Mouse (Mus musculus): ENCODE data around the gene Svs2. TPM values are rescaled to one million over a fixed set of nuclear protein-coding genes. Genes with fewer than 3 reads are reported as not detected.
A peak's percentile ranks its signal among the peaks of the same experiment; 100 is the strongest.
"Not testable (repeated sequence)": the region's sequence is repeated elsewhere in the genome, so short reads cannot be mapped to it uniquely, and the experiment has no call there.

Gene Svs2
- polyA plus RNA-seq, 1 experiment from 2014 or later, result not detected

DNA sequence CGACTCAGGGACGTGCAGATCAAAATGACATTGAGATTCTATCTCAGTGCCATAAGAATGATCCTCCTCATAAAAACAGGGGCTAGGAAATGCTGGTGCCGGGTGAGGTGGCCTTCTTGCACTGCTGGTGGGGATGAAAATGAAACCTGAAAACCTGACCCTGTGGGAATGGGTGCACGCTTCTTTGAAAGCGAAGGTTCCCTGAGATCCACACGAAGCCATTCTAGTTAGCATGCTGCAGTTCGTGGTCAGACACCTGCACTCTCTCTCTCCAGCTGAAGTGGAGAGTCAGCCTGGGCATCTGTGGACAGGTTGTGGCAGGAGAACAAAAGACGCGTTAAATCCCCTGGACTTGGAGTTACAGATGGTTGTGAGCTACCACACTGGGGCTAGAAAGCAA is 19.0 kb downstream of the Svs2 start:
- Histone ChIP-seq H3K9me3 (replicated peaks; ENCODE audit: low read length) (no peaks in the 10 kb centered on the region), H3K9ac (ENCODE audit: low read depth, low read length) (no peak overlapping the region), H3K27ac (no peak overlapping the region), H3K4me3 (replicated peaks; ENCODE audit: low read depth, low read length) (no peak overlapping the region), H3K27me3 (ENCODE audit: insufficient read depth, low read length) (no peaks in the 10 kb centered on the region), H3K4me2 (ENCODE audit: low read length) (0 out of 2 replicates have a peak overlapping the region, but pooled peaks have one; percentile 1), H3K4me1 (replicated peaks; ENCODE audit: insufficient read depth, low read length) (no peaks in the 10 kb centered on the region), H3K36me3 (ENCODE audit: insufficient read depth, low read length) (no peaks in the 10 kb centered on the region)
- no peak for ATAC-seq (replicated peaks; ENCODE audit: low FRiP score, low read depth)
- WGBS, result 81% methylated on average over 9 of the region's 9 CpGs
- no peak for TF ChIP-seq CTCF (IDR thresholded peaks at IDR 0.05; ENCODE audit: low read depth)
- no peak for DNase-seq (ENCODE audit: low spot score)

DNA sequence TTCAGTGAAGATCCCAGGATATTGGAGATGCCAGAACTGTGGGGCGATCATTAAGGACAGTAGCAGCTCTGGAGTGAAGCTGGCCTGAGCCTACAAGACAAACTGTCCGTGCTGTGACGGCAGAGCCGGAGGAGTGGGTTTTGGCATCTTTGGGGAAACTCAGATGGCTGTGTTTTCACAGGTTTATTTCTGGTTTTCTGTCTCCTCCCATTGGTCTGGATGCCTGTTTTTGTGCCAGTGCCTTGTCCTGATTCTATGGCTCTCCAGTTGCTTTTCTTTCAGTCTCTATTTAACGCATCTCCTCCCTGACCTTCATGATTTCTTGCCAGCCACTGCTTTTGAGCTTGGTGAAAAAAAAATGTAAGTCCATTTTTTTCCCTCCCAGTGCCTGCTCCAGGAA is 25.6 kb downstream of the Svs2 start:
- no peak for TF ChIP-seq CTCF (IDR thresholded peaks at IDR 0.05; ENCODE audit: low read depth)

GRCm38 (mm10) chr2:164210892-164211291 is 27.4 kb downstream of the Svs2 start:
- Histone ChIP-seq H3K4me1 (replicated peaks; ENCODE audit: insufficient read depth, low read length) (no peaks in the 10 kb centered on the region), H3K4me2 (ENCODE audit: low read length) (no peak overlapping the region), H3K4me3 (replicated peaks; ENCODE audit: low read depth, low read length) (no peak overlapping the region), H3K36me3 (ENCODE audit: insufficient read depth, low read length) (no peaks in the 10 kb centered on the region), H3K27me3 (ENCODE audit: insufficient read depth, low read length) (no peaks in the 10 kb centered on the region), H3K9ac (ENCODE audit: low read depth, low read length) (no peak overlapping the region), H3K9me3 (replicated peaks; ENCODE audit: low read length) (no peaks in the 10 kb centered on the region), H3K27ac (no peak overlapping the region)
- no peak for TF ChIP-seq CTCF (IDR thresholded peaks at IDR 0.05; ENCODE audit: low read depth)
- WGBS, result 89% methylated on average over 4 of the region's 4 CpGs
- ATAC-seq (replicated peaks; ENCODE audit: low FRiP score, low read depth) (no peak), DNase-seq (ENCODE audit: low spot score) (no peak)

More for the DNA sequence above, 25.6 kb downstream of the Svs2 start:
- Histone ChIP-seq H3K27ac (no peak overlapping the region), H3K27me3 (ENCODE audit: insufficient read depth, low read length) (no peaks in the 10 kb centered on the region), H3K4me2 (ENCODE audit: low read length) (no peak overlapping the region), H3K36me3 (ENCODE audit: insufficient read depth, low read length) (no peaks in the 10 kb centered on the region), H3K4me1 (replicated peaks; ENCODE audit: insufficient read depth, low read length) (no peaks in the 10 kb centered on the region), H3K9ac (ENCODE audit: low read depth, low read length) (no peak overlapping the region), H3K4me3 (replicated peaks; ENCODE audit: low read depth, low read length) (no peak overlapping the region), H3K9me3 (replicated peaks; ENCODE audit: low read length) (no peaks in the 10 kb centered on the region)
- 72% methylated on average over 5 of the region's 5 CpGs for WGBS
- DNase-seq (ENCODE audit: low spot score), result no peak
- no peak for ATAC-seq (replicated peaks; ENCODE audit: low FRiP score, low read depth)

- no peaks in the 10 kb centered on the region for H3K36me3 ChIP-seq (ENCODE audit: insufficient read depth, low read length)
- WGBS, result 63% methylated on average over 4 of the region's 4 CpGs
- TF ChIP-seq CTCF (IDR thresholded peaks at IDR 0.05; ENCODE audit: low read depth), result no peak
- H3K9me3 ChIP-seq (replicated peaks; ENCODE audit: low read length), result no peaks in the 10 kb centered on the region
- DNase-seq (ENCODE audit: low spot score) (no peak), ATAC-seq (replicated peaks; ENCODE audit: low FRiP score, low read depth) (no peak)
- no peaks in the 10 kb centered on the region for H3K4me1 ChIP-seq (replicated peaks; ENCODE audit: insufficient read depth, low read length)
- no peak overlapping the region for H3K4me3 ChIP-seq (replicated peaks; ENCODE audit: low read depth, low read length)
- H3K27ac ChIP-seq, result no peak overlapping the region
- H3K9ac ChIP-seq (ENCODE audit: low read depth, low read length), result no peak overlapping the region
- H3K27me3 ChIP-seq (ENCODE audit: insufficient read depth, low read length), result no peaks in the 10 kb centered on the region
- H3K4me2 ChIP-seq (ENCODE audit: low read length), result no peak overlapping the region
Observed at GRCm38 (mm10) chr2:164206676-164207075, 31.6 kb downstream of the Svs2 start.

DNA sequence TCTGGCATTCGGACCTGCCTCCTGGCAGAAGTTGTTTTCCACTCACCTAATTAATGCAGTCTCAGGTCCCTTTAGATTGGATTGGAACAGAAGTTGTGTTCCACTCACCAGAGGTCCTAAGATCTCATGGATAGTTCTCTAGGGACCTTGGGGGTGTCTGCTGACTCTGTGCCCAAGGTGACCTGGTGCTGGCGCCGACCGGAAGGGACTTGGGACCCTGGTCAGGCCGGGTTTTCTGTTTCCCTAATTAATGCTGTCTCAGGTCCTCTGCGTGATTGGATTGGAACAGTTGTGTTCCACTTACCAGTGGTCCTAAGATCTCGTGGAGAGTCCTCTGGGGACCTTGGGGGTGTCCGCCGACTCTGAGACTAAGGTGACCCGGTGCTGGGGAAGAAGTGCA is 32.3 kb downstream of the Svs2 start:
- not testable (repeated sequence) for ATAC-seq (replicated peaks; ENCODE audit: low FRiP score, low read depth); H3K4me1 ChIP-seq (replicated peaks; ENCODE audit: insufficient read depth, low read length); H3K27ac ChIP-seq; H3K36me3 ChIP-seq (ENCODE audit: insufficient read depth, low read length); H3K27me3 ChIP-seq (ENCODE audit: insufficient read depth, low read length); H3K9me3 ChIP-seq (replicated peaks; ENCODE audit: low read length); H3K4me3 ChIP-seq (replicated peaks; ENCODE audit: low read depth, low read length); DNase-seq (ENCODE audit: low spot score); H3K9ac ChIP-seq (ENCODE audit: low read depth, low read length); H3K4me2 ChIP-seq (ENCODE audit: low read length)
- WGBS, result 81% methylated on average over 10 of the region's 10 CpGs

GRCm38 (mm10) chr2:164199626-164200327 is 38.5 kb downstream of the Svs2 start, which contains the start of gene Wfdc15a:
Gene Wfdc15a, minus strand, starts transcription at chr2:164200130.
- WGBS, result 70% methylated on average over 20 of the region's 20 CpGs
- Histone ChIP-seq H3K4me2 (ENCODE audit: low read length) (no peak within 1 kb of the TSS), H3K27me3 (ENCODE audit: insufficient read depth, low read length) (no peaks in the 10 kb centered on the region), H3K27ac (no peak within 1 kb of the TSS), H3K36me3 (ENCODE audit: insufficient read depth, low read length) (no peaks in the 10 kb centered on the region), H3K4me1 (replicated peaks; ENCODE audit: insufficient read depth, low read length) (no peaks in the 10 kb centered on the region), H3K9me3 (replicated peaks; ENCODE audit: low read length) (no peaks in the 10 kb centered on the region), H3K4me3 (replicated peaks; ENCODE audit: low read depth, low read length) (no peak within 1 kb of the TSS), H3K9ac (ENCODE audit: low read depth, low read length) (no peak within 1 kb of the TSS)
- no peak for TF ChIP-seq CTCF (IDR thresholded peaks at IDR 0.05; ENCODE audit: low read depth)
- ATAC-seq (replicated peaks; ENCODE audit: low FRiP score, low read depth), result no peak
- DNase-seq (ENCODE audit: low spot score), result no peak

DNA sequence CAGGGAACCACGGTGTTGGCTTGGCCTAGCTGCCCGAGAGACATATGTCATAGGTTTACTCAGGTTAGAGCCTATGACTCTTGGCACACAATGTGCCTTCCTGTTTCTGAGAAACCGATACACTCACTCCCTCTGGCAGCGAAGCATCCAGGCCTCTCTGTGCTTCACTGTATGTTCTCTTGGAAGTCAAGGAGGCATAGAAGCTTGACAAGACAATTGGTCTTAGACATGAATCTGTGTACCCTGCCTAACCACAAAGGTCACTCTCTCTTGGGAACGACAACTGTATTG is 41.6 kb downstream of the Svs2 start:
- H3K27me3 ChIP-seq (ENCODE audit: insufficient read depth, low read length), result no peaks in the 10 kb centered on the region
- no peak overlapping the region for H3K27ac ChIP-seq
- no peaks in the 10 kb centered on the region for H3K4me1 ChIP-seq (replicated peaks; ENCODE audit: insufficient read depth, low read length)
- H3K4me3 ChIP-seq (replicated peaks; ENCODE audit: low read depth, low read length), result no peak overlapping the region
- 69% methylated on average over 5 of the region's 5 CpGs for WGBS
- no peak overlapping the region for H3K9ac ChIP-seq (ENCODE audit: low read depth, low read length)
- no peak for DNase-seq (ENCODE audit: low spot score)
- no peak overlapping the region for H3K4me2 ChIP-seq (ENCODE audit: low read length)
- no peak for TF ChIP-seq CTCF (IDR thresholded peaks at IDR 0.05; ENCODE audit: low read depth)
- no peak for ATAC-seq (replicated peaks; ENCODE audit: low FRiP score, low read depth)
- no peaks in the 10 kb centered on the region for H3K9me3 ChIP-seq (replicated peaks; ENCODE audit: low read length)
- H3K36me3 ChIP-seq (ENCODE audit: insufficient read depth, low read length), result no peaks in the 10 kb centered on the region

Data from kidney, postnatal 0 days (tissue).